Mouse (Mus musculus): ENCODE results near the gene Irf5. TPM values are rescaled to one million over a fixed set of nuclear protein-coding genes. Genes with fewer than 3 reads are reported as not detected.
"Not testable (repeated sequence)": the region's sequence is repeated elsewhere in the genome, so short reads cannot be mapped to it uniquely, and the experiment has no call there.

The Irf5 gene
- polyA plus RNA-seq, 1 experiment from 2014 or later, result 2.2 TPM

GRCm38 (mm10) chr6:29557112-29557511 lies 30.7 kb downstream of the Irf5 start:
- peaks cover 32% of the 10 kb centered on the region for H3K36me3 ChIP-seq (ENCODE audit: control insufficient read depth, insufficient read depth, low read length)
- no peak for ATAC-seq
- no peak overlapping the region for H3K4me3 ChIP-seq (ENCODE audit: low read length)
- no peaks in the 10 kb centered on the region for H3K9me3 ChIP-seq (ENCODE audit: control insufficient read depth, low read length)
- H3K4me1 ChIP-seq (ENCODE audit: control insufficient read depth, insufficient read depth, low read depth, low read length), result no peaks in the 10 kb centered on the region
- no peak overlapping the region for H3K9ac ChIP-seq (ENCODE audit: low read depth, low read length)
- H3K4me2 ChIP-seq (ENCODE audit: low read length), result no peak overlapping the region
- 93% methylated on average over 2 of the region's 2 CpGs for WGBS
- H3K27ac ChIP-seq (ENCODE audit: low read depth, low read length), result no peak overlapping the region
- no peaks in the 10 kb centered on the region for H3K27me3 ChIP-seq (replicated peaks; ENCODE audit: control insufficient read depth, insufficient read depth, low read length)

- H3K36me3 ChIP-seq (ENCODE audit: control insufficient read depth, insufficient read depth, low read length), result peaks cover 36% of the 10 kb centered on the region
- not testable (repeated sequence) for H3K4me3 ChIP-seq (ENCODE audit: low read length); H3K4me2 ChIP-seq (ENCODE audit: low read length); H3K4me1 ChIP-seq (ENCODE audit: control insufficient read depth, insufficient read depth, low read depth, low read length); H3K9ac ChIP-seq (ENCODE audit: low read depth, low read length); H3K9me3 ChIP-seq (ENCODE audit: control insufficient read depth, low read length); ATAC-seq; H3K27ac ChIP-seq (ENCODE audit: low read depth, low read length); H3K27me3 ChIP-seq (replicated peaks; ENCODE audit: control insufficient read depth, insufficient read depth, low read length)
- 89% methylated on average over 3 of the region's 3 CpGs for WGBS
These were observed 50.0 kb downstream of the Irf5 start for GRCm38 (mm10) chr6:29576388-29576787.

- Histone ChIP-seq H3K9ac (ENCODE audit: low read depth, low read length) (no peak overlapping the region), H3K4me1 (ENCODE audit: control insufficient read depth, insufficient read depth, low read depth, low read length) (no peaks in the 10 kb centered on the region), H3K4me2 (ENCODE audit: low read length) (no peak overlapping the region), H3K27ac (ENCODE audit: low read depth, low read length) (no peak overlapping the region), H3K4me3 (ENCODE audit: low read length) (no peak overlapping the region), H3K36me3 (ENCODE audit: control insufficient read depth, insufficient read depth, low read length) (peaks cover 22% of the 10 kb centered on the region), H3K27me3 (replicated peaks; ENCODE audit: control insufficient read depth, insufficient read depth, low read length) (no peaks in the 10 kb centered on the region), H3K9me3 (ENCODE audit: control insufficient read depth, low read length) (no peaks in the 10 kb centered on the region)
- WGBS, result 97% methylated on average over 1 of the region's 1 CpGs
- no peak for ATAC-seq
These were observed 54.3 kb downstream of the Irf5 start for GRCm38 (mm10) chr6:29580770-29581169.

GRCm38 (mm10) chr6:29581202-29581601 lies 54.8 kb downstream of the Irf5 start:
- no peaks in the 10 kb centered on the region for H3K27me3 ChIP-seq (replicated peaks; ENCODE audit: control insufficient read depth, insufficient read depth, low read length)
- H3K4me1 ChIP-seq (ENCODE audit: control insufficient read depth, insufficient read depth, low read depth, low read length), result no peaks in the 10 kb centered on the region
- H3K9ac ChIP-seq (ENCODE audit: low read depth, low read length), result no peak overlapping the region
- 98% methylated on average over 3 of the region's 3 CpGs for WGBS
- H3K4me2 ChIP-seq (ENCODE audit: low read length), result no peak overlapping the region
- H3K27ac ChIP-seq (ENCODE audit: low read depth, low read length), result no peak overlapping the region
- peaks cover 26% of the 10 kb centered on the region for H3K36me3 ChIP-seq (ENCODE audit: control insufficient read depth, insufficient read depth, low read length)
- ATAC-seq, result no peak
- H3K4me3 ChIP-seq (ENCODE audit: low read length), result no peak overlapping the region
- H3K9me3 ChIP-seq (ENCODE audit: control insufficient read depth, low read length), result no peaks in the 10 kb centered on the region

Other genes with a start within 250 kb of the Irf5 start
- 0.34 and 0.41 TPM in 2 replicates for gene Fam71f2, start 247.0 kb upstream of the Irf5 start, polyA plus RNA-seq (2015; fragmentation: Nextera tagmentation; extraction: Ambion mirVana)
- gene Fam71f1, start 207.5 kb upstream of the Irf5 start, polyA plus RNA-seq (2015; fragmentation: Nextera tagmentation; extraction: Ambion mirVana), result not detected in 2 replicates
- 166 and 187 TPM in 2 replicates for gene Calu, start 178.6 kb upstream of the Irf5 start, polyA plus RNA-seq (2015; fragmentation: Nextera tagmentation; extraction: Ambion mirVana)
- gene Opn1sw, start 138.2 kb upstream of the Irf5 start, polyA plus RNA-seq (2015; fragmentation: Nextera tagmentation; extraction: Ambion mirVana), result 0.43 and 0.46 TPM in 2 replicates
- 54.8 and 58.3 TPM in 2 replicates for gene Ccdc136, start 130.3 kb upstream of the Irf5 start, polyA plus RNA-seq (2015; fragmentation: Nextera tagmentation; extraction: Ambion mirVana)
- gene Flnc, start 93.4 kb upstream of the Irf5 start, polyA plus RNA-seq (2015; fragmentation: Nextera tagmentation; extraction: Ambion mirVana), result 2.7 and 5.1 TPM in 2 replicates
- gene Atp6v1f, start 58.9 kb upstream of the Irf5 start, polyA plus RNA-seq (2015; fragmentation: Nextera tagmentation; extraction: Ambion mirVana), result 341 and 394 TPM in 2 replicates
- gene Atp6v1fnb, start 55.2 kb upstream of the Irf5 start, polyA plus RNA-seq (2015; fragmentation: Nextera tagmentation; extraction: Ambion mirVana), result 0.56 TPM in 1 of 2 replicates, not detected in the other
- 15.0 and 22.9 TPM in 2 replicates for gene Kcp, start 18.7 kb upstream of the Irf5 start, polyA plus RNA-seq (2015; fragmentation: Nextera tagmentation; extraction: Ambion mirVana)
- 83.4 and 85.7 TPM in 2 replicates for gene Tnpo3, start 83.3 kb downstream of the Irf5 start, polyA plus RNA-seq (2015; fragmentation: Nextera tagmentation; extraction: Ambion mirVana)
- 10.8 and 15.2 TPM in 2 replicates for gene Tspan33, start 167.6 kb downstream of the Irf5 start, polyA plus RNA-seq (2015; fragmentation: Nextera tagmentation; extraction: Ambion mirVana)
- 10.4 and 14.2 TPM in 2 replicates for gene Smo, start 208.9 kb downstream of the Irf5 start, polyA plus RNA-seq (2015; fragmentation: Nextera tagmentation; extraction: Ambion mirVana)
- gene Ahcyl2, start 241.4 kb downstream of the Irf5 start, polyA plus RNA-seq (2015; fragmentation: Nextera tagmentation; extraction: Ambion mirVana), result 20.5 and 22.3 TPM in 2 replicates

Measured in hindbrain, embryonic 16.5 days (tissue).